In genomic region chr6:31519001-31519471, GRCm38 (mm10) we compare ENCODE assay signal across 8 mouse cellular contexts. TPM values are rescaled to one million over a fixed set of nuclear protein-coding genes. Genes with fewer than 3 reads are reported as not detected.
DNase-seq lines count a peak whose midpoint lies in the region; ATAC-seq and TF ChIP-seq lines count a peak whose summit lies in the region.

No protein-coding gene starts in this region.

- no peak overlapping the region for H3K4me2 ChIP-seq in heart, embryonic 13.5 days

- no peak overlapping the region for H3K27ac ChIP-seq in cerebellum, adult 2 months (ENCODE audit: insufficient read depth, low read length)
- H3K27ac ChIP-seq in heart, embryonic 13.5 days (replicated peaks) = peak overlapping the region; percentile 79

- no peaks in the 10 kb centered on the region for H3K9me3 ChIP-seq in heart, embryonic 13.5 days

- peaks cover 8% of the 10 kb centered on the region for H3K4me1 ChIP-seq in cerebellum, adult 2 months (ENCODE audit: control insufficient read depth, insufficient read depth, low read length)
- H3K4me1 ChIP-seq in heart, embryonic 13.5 days = peaks cover 26% of the 10 kb centered on the region

- 76% methylated on average over 8 of the region's 8 CpGs for WGBS in cerebellum, adult 2 months
- 37% methylated on average over 8 of the region's 8 CpGs for WGBS in heart, embryonic 13.5 days

- TF ChIP-seq CTCF in cerebellum, adult 2 months (IDR thresholded peaks at IDR 0.05; ENCODE audit: borderline replicate concordance, insufficient read depth, low read depth, low read length) = peak; percentile 55; the same call in 1 of the 2 replicates

- H3K9ac ChIP-seq in heart, embryonic 13.5 days = no peak overlapping the region

- TF ChIP-seq POLR2A in cerebellum, adult 2 months (IDR thresholded peaks at IDR 0.05; ENCODE audit: borderline replicate concordance, insufficient read depth, low read length) = no peak

- H3K27me3 ChIP-seq in cerebellum, adult 2 months (ENCODE audit: control insufficient read depth, insufficient read depth, low read length) = no peaks in the 10 kb centered on the region
- H3K27me3 ChIP-seq in heart, embryonic 13.5 days (replicated peaks) = no peaks in the 10 kb centered on the region

- H3K36me3 ChIP-seq in heart, embryonic 13.5 days = peaks cover 40% of the 10 kb centered on the region

- no peak for ATAC-seq in heart, embryonic 13.5 days (ENCODE audit: extremely low read depth, insufficient number of reproducible peaks, low FRiP score, low TSS enrichment)
- no peak for ATAC-seq in inflammation-experienced regulatory T-cells, adult 6 months

- no peak for DNase-seq in cerebellum, adult 2 months
- no peak for DNase-seq in cerebellum, adult 8-10 months
- DNase-seq in right cerebral cortex, postnatal 4 days = peak; percentile 37
- no peak for DNase-seq in right cerebral cortex, adult 2 months (ENCODE audit: low spot score in 2 of 2)
- DNase-seq in lung, postnatal 10 days = peak; percentile 71
- DNase-seq in adrenal gland, adult 18-20 months (ENCODE audit: low spot score in 2 of 2) = no peak

- H3K4me3 ChIP-seq in cerebellum, adult 2 months (replicated peaks; ENCODE audit: insufficient read depth, low read depth, low read length) = no peak overlapping the region
- H3K4me3 ChIP-seq in heart, embryonic 13.5 days = no peak overlapping the region

RNA-seq across cellular contexts. Expression of gene Podxl, which starts 44.7 kb away (rescaled TPM):
- 15.0 and 16.5 TPM in 2 replicates for polyA plus RNA-seq in cerebellum, adult 2 months (2012; rRNA removed)
- polyA plus RNA-seq in heart, embryonic 13.5 days (2015; fragmentation: Nextera tagmentation; extraction: Ambion mirVana) = 18.4 and 22.2 TPM in 2 replicates
- under 1 TPM; 0.06 to 0.38 (median 0.11) TPM for polyA plus RNA-seq in inflammation-experienced regulatory T-cells, adult 6 months (2017; shearing (Covaris generic))
- total RNA-seq in adrenal gland, adult 18-20 months (2021) = 10 to 100 TPM; 45.0 to 50.0 TPM

Comparison
In these comparisons a context has a peak if more than half of its experiments do, and no peak if none do; other contexts are left out.
1. DNase-seq: peak in right cerebral cortex, postnatal 4 days (single experiment) and lung, postnatal 10 days (single experiment); none in cerebellum, adult 2 months (0 of 2), cerebellum, adult 8-10 months (single experiment), right cerebral cortex, adult 2 months (0 of 2) and adrenal gland, adult 18-20 months (0 of 2).
2. RNA of gene Podxl, which starts 44.7 kb away (polyA plus RNA-seq): 18.4 to 22.2 TPM in heart, embryonic 13.5 days and 15.0 to 16.5 TPM in cerebellum, adult 2 months; 0.06 to 0.38 TPM in inflammation-experienced regulatory T-cells, adult 6 months; every median in the first group is over 10 times any median in the second.